Mouse (Mus musculus) lung, postnatal 36 days (tissue): ENCODE data around the gene Gm20835.
"Not testable (repeated sequence)": the region's sequence is repeated elsewhere in the genome, so short reads cannot be mapped to it uniquely, and the experiment has no call there.

Source experiments
- DNase-seq: peaks from one replicate; pipeline ENCODE4 v3.0.0; 2022; ENCODE audit warnings: mixed read lengths

Gene Gm20835

DNA sequence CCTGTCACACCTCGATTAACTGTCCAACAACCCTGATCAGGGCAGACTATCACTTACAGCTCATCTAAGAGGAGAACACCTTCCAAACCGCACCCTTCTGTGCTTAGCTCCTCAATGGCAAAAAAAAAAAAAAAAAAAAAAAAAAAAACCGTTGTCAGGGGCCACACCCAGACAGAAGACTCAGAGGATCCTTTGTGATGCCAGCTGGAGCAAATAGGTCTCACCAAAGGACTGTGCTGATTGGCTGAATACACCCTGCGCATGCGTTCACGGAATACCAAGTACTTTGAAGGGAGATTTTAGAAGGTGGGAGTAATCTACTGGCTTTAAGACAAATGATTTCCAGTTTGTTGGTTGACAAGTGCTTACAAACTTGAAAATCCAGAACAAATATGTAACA is at the start of gene Gm20835:
Gm20835 (minus strand) TSS at position 101 of the 400 bp plus-strand sequence.
- not testable (repeated sequence) for DNase-seq
